Mouse (Mus musculus) heart, adult 9 months (tissue): Measurements from ENCODE around the gene Trpv1.

Source experiments
- DNase-seq, 2 experiments: peaks; one replicate each; pipeline ENCODE4 v3.0.0; 2022; ENCODE audit warnings: low spot score in 2 of 2

Gene Trpv1

GRCm38 (mm10) chr11:73235990-73236701 lies 2.1 kb downstream of the Trpv1 start:
- peak; percentile 85 to 86 for DNase-seq

GRCm38 (mm10) chr11:73236731-73237130 lies 2.6 kb downstream of the Trpv1 start:
- no peak for DNase-seq

GRCm38 (mm10) chr11:73242199-73242598 lies 8.1 kb downstream of the Trpv1 start:
- DNase-seq, result no peak

GRCm38 (mm10) chr11:73242777-73243176 lies 8.7 kb downstream of the Trpv1 start:
- DNase-seq, result no peak

- no peak for DNase-seq
These were observed 23.4 kb downstream of the Trpv1 start for GRCm38 (mm10) chr11:73257362-73257945.

GRCm38 (mm10) chr11:73258664-73259063 lies 24.6 kb downstream of the Trpv1 start:
- no peak for DNase-seq

DNA sequence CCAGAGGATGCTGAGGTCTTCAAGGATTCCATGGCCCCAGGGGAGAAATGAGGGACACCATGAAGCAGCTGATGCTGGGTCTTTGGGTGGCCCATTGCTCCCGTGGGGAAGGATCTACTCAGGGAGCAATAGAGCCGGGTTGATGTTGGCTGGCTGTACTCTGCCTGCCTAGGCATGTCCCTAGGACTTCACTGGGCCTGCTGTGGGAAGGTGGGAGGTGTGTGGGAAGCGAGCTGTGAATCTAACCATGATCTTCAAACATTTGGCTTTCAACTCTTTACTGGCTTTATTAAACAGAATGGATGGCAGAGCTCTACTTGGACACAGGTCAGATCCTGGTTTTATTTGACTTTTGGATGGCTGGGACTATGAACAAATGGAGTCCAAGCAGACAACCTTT lies 26.4 kb downstream of the Trpv1 start:
- DNase-seq, result no peak

DNA sequence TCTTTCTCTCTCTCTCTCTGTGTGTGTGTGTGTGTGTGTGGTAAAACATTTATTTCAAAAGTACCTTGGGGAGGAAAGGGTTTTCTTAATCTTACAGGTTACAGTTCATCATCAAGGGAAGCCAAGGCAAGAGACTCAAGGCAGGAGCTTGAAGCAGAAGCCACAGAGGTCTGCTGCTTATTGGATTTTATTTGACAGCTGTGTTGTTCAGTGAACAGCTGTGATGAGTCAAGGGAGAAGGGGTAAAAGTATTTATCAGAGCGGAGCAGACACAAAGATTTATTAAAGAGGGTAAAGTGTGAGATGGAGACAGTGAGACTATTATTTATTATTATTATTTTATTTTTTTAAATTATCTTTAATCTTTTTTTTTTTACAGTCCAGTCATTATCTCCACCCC lies 27.3 kb downstream of the Trpv1 start:
- DNase-seq, result no peak

GRCm38 (mm10) chr11:73267267-73267666 lies 33.2 kb downstream of the Trpv1 start, which contains the start of gene Trpv3:
Trpv3 (plus strand) TSS chr11:73267388.
- no peak for DNase-seq

DNA sequence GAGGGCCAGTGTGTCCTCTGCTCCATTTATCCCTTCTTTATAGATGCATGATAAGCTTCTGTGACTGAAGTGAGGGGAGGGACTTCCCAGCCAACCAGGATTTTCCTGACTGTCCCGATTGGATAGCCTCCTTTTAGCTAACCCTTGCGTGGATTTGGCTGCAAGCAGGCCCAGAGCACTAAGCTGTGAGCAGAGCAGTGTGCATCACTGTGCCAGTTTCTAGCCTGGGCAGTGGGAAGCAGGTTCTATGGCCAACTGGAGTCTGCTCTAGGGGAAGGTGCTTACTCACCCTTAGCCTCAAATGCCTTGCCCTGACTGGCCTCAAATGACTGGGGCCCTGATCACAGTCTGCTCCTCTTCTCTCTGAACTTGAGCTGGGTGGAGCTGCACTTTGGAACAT lies 40.7 kb downstream of the Trpv1 start:
- DNase-seq, result no peak

- no peak for DNase-seq
These were observed 46.6 kb downstream of the Trpv1 start for GRCm38 (mm10) chr11:73280710-73281109.

- DNase-seq, result peak; percentile 39 to 58
These were observed 47.5 kb downstream of the Trpv1 start for GRCm38 (mm10) chr11:73281528-73282027.

GRCm38 (mm10) chr11:73283369-73283768 lies 49.3 kb downstream of the Trpv1 start:
- DNase-seq, result peak; percentile 63 to 67

DNA sequence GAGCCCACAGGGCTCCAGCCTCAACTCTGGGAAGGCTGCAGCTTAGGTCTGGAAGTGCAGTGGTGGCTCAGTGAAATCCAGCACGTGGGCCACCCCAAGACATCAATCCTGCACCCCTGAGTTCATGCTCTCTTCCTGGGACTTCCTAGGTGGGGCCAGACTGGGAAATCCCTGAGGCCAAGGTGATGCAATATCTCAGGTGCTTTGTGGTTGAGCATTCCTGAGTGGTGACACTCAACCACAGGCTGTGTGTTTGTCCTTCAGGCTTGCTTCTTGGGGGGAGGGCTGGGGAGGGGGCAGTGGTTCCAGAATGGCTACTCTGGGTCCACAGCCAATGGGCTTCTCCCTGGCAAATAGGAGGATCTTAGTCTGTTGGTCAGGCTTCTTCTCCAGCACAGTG lies 49.8 kb downstream of the Trpv1 start:
- no peak for DNase-seq

DNA sequence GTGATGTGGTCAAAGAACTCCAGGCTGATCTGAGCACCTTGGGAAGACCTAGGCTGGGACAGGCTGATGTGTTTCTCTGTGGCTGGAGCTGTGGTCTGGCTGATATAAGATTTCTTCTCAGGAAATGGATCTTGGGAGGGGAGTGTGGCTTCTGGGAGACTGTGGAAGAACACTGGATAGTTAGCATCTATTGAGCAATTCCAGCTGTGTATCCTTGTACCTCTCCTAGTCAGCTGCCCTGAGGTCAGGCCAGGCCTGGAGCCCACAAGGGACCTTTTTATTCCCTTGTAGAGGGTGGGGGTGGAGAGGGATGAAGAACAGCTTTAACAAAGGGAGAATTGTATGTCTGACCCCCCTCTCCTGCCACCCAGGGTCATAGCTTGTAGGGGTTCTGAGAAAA lies 50.3 kb downstream of the Trpv1 start:
- peak; percentile 34 to 52 for DNase-seq

- no peak for DNase-seq
These were observed 55.5 kb downstream of the Trpv1 start for GRCm38 (mm10) chr11:73289621-73290020.

- DNase-seq, result no peak
These were observed 69.0 kb downstream of the Trpv1 start for GRCm38 (mm10) chr11:73303123-73303522.
